14 mouse cellular contexts compared by ENCODE assay signal in the genomic region with DNA sequence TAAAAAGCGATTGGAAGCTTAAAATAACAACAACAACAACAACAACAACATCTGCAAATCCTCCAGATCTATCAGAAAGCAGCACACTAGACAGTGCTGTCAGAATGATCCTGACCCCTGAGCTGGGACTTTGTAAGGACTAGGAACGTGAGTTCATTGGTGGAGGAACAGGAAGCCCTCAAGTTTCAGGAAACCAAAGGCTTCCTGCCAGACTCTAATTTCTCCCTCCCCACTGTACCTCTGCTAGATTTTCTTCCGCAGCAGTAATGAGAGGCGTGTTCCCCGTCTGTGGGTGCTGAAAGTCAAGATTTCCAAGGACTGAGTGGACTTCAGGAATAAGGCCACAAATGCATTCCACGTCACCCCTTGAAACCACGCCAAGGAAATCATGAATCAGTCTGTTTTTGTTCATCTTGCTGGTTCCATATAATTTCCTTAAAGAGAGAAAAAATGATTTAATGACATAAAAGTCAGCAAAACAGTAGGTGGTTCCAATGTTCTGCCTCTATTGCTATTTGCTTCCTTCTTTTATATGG. TPM values are rescaled to one million over a fixed set of nuclear protein-coding genes. Genes with fewer than 3 reads are reported as not detected.
DNase-seq lines count a peak whose midpoint lies in the region; TF ChIP-seq lines count a peak whose summit lies in the region.
"Had no signal": no experiment of that assay in that cellular context is flagged by ENCODE, and none has a peak within 500 bp of the region (broad histone marks: within the 10 kb centered on the region; RNA-seq: fewer than 3 reads in every experiment).

No protein-coding gene starts in this region.

- H3K4me3 ChIP-seq in kidney, adult 2 months (ENCODE audit: insufficient read depth, low read depth, low read length): no peak overlapping the region
- H3K4me3 ChIP-seq in macrophage (ENCODE audit: inconsistent target): no peak overlapping the region
- H3K4me3 ChIP-seq in layer of hippocampus, adult 2 months: no peak overlapping the region
- H3K4me3 ChIP-seq: heart, embryonic 13.5 days; liver, embryonic 15.5 days; midbrain, embryonic 12.5 days had no signal

- H3K79me2 ChIP-seq in macrophage (ENCODE audit: inconsistent target): no peaks in the 10 kb centered on the region

- DNase-seq in adrenal gland, adult (ENCODE audit: inconsistent age in 2 of 2, low spot score in 1 of 2): peak; percentile 29 to 71
- DNase-seq in adrenal gland, adult 18-20 months (ENCODE audit: low spot score in 2 of 2): no peak
- peak; percentile 12 to 26 for DNase-seq in kidney, postnatal 4 days
- DNase-seq in kidney, adult 2 months: no peak
- DNase-seq in adrenal gland, postnatal 14 days: peak; percentile 37
- DNase-seq in layer of hippocampus, adult 2 months (ENCODE audit: low spot score in 2 of 2): no peak
- DNase-seq in left cerebral cortex, adult 11 months (ENCODE audit: low spot score): no peak
- DNase-seq: kidney, adult 8-10 months; right cerebral cortex, postnatal 4 days had no signal

- no peak overlapping the region for H3K27ac ChIP-seq in kidney, adult 2 months (ENCODE audit: insufficient read depth, low read depth, low read length)
- H3K27ac ChIP-seq in macrophage: peak overlapping the region; percentile 44
- no peak overlapping the region for H3K27ac ChIP-seq in layer of hippocampus, adult 2 months
- H3K27ac ChIP-seq: heart, embryonic 13.5 days; liver, embryonic 15.5 days; midbrain, embryonic 12.5 days had no signal

- H3K4me1 ChIP-seq in kidney, adult 2 months (ENCODE audit: control insufficient read depth, insufficient read depth, low read length): no peaks in the 10 kb centered on the region
- H3K4me1 ChIP-seq: heart, embryonic 13.5 days; liver, embryonic 15.5 days; midbrain, embryonic 12.5 days had no signal

- WGBS in kidney, adult 2 months: 61% methylated on average over 7 of the region's 7 CpGs
- WGBS in macrophage (ENCODE audit: missing documents): 6% methylated on average over 7 of the region's 7 CpGs

- no peaks in the 10 kb centered on the region for H3K36me3 ChIP-seq in kidney, adult 2 months (ENCODE audit: control insufficient read depth, insufficient read depth, low read length)
- no peaks in the 10 kb centered on the region for H3K36me3 ChIP-seq in macrophage (ENCODE audit: inconsistent target)
- H3K36me3 ChIP-seq: heart, embryonic 13.5 days; liver, embryonic 15.5 days; midbrain, embryonic 12.5 days had no signal

- no peak for TF ChIP-seq POLR2A in kidney, adult 2 months (IDR thresholded peaks at IDR 0.05; ENCODE audit: low read depth, low read length)

- H3K27me3 ChIP-seq in kidney, adult 2 months (replicated peaks; ENCODE audit: control insufficient read depth, insufficient read depth, low read length): no peaks in the 10 kb centered on the region
- H3K27me3 ChIP-seq: heart, embryonic 13.5 days; liver, embryonic 15.5 days; midbrain, embryonic 12.5 days had no signal

- TF ChIP-seq CTCF in kidney, adult 2 months (conservative IDR thresholded peaks at IDR 0.05; ENCODE audit: insufficient read depth, insufficient read length, low read depth, low read length): no peak
- TF ChIP-seq CTCF in layer of hippocampus, adult 2 months (conservative IDR thresholded peaks at IDR 0.05): no peak

RNA-seq across cellular contexts. Expression of gene Map3k19, which starts 4.7 kb away (rescaled TPM):
- under 1 TPM; 0.13 TPM for total RNA-seq in adrenal gland, adult 18-20 months (2021)
- polyA plus RNA-seq in kidney, adult 2 months (2012; rRNA removed): 0.05 TPM in 1 of 2 replicates, not detected in the other
- total RNA-seq in adrenal gland, postnatal 14 days (2021): 0.07 and 0.60 TPM in 2 replicates
- total RNA-seq in macrophage (2018; cell fraction: chromatin; rRNA removed): under 1 TPM in 2 of 26 experiments, not detected in 24; 0.10 to 0.13 TPM
- total RNA-seq in macrophage (2018; cell fraction: cytosol; rRNA removed): under 1 TPM in 15 of 26 experiments, not detected in 11; 0.03 to 0.11 (median 0.05) TPM
- under 1 TPM in 7 of 26 experiments, not detected in 19; 0.11 to 0.25 (median 0.16) TPM for total RNA-seq in macrophage (2018; cell fraction: nucleus; rRNA removed)
- 0.03 TPM in 1 of 3 replicates, not detected in the others for polyA plus RNA-seq in macrophage (2018)
- total RNA-seq in layer of hippocampus, adult 2 months (2021): 1 to 10 TPM; 5.6 to 6.8 TPM
- polyA plus RNA-seq: embryonic facial prominence, embryonic 11.5 days had no signal

RNA-seq across cellular contexts. Expression of gene Rab3gap1, which starts 18.4 kb away (rescaled TPM):
- total RNA-seq in adrenal gland, adult 18-20 months (2021): 10 to 100 TPM; 46.5 to 51.4 TPM
- 16.2 and 16.4 TPM in 2 replicates for polyA plus RNA-seq in kidney, adult 2 months (2012; rRNA removed)
- 41.1 and 46.4 TPM in 2 replicates for total RNA-seq in adrenal gland, postnatal 14 days (2021)
- total RNA-seq in macrophage (2018; cell fraction: chromatin; rRNA removed): 100 to 1,000 TPM in 4 of 26 experiments, 10 to 100 TPM in 22; 47.8 to 111 (median 78.1) TPM
- 10 to 100 TPM; 20.8 to 33.7 (median 27.7) TPM for total RNA-seq in macrophage (2018; cell fraction: cytosol; rRNA removed)
- 10 to 100 TPM; 30.2 to 78.5 (median 48.3) TPM for total RNA-seq in macrophage (2018; cell fraction: nucleus; rRNA removed)
- 22.6 to 32.0 TPM (median 26.8 TPM) in 3 replicates for polyA plus RNA-seq in macrophage (2018)
- 10 to 100 TPM; 70.6 to 72.5 TPM for total RNA-seq in layer of hippocampus, adult 2 months (2021)

Comparison
In these comparisons a context has a peak if more than half of its experiments do, and no peak if none do; other contexts are left out.
1. DNase-seq: peak in adrenal gland, adult (2 of 2), kidney, postnatal 4 days (2 of 2) and adrenal gland, postnatal 14 days (single experiment); none in adrenal gland, adult 18-20 months (0 of 2), kidney, adult 2 months (single experiment), layer of hippocampus, adult 2 months (0 of 2) and left cerebral cortex, adult 11 months (single experiment).